Comparison of ENCODE assay signal across 7 mouse cellular contexts in genomic region chr5:138755453-138756301, GRCm38 (mm10). TPM values are rescaled to one million over a fixed set of nuclear protein-coding genes. Genes with fewer than 3 reads are reported as not detected.
DNase-seq lines count a peak whose midpoint lies in the region; ATAC-seq and TF ChIP-seq lines count a peak whose summit lies in the region.

No protein-coding gene starts in this region.

- peak overlapping the region; percentile 69 for H3K9ac ChIP-seq in ES-E14 (ENCODE audit: insufficient read depth, low read depth, low read length, poor library complexity, severe bottlenecking)
- H3K9ac ChIP-seq in forebrain, embryonic 14.5 days (ENCODE audit: low read length), result peak overlapping the region; percentile 92
- peak overlapping the region; percentile 80 for H3K9ac ChIP-seq in midbrain, embryonic 11.5 days (ENCODE audit: low read length)
- H3K9ac ChIP-seq in stomach, postnatal 0 days (ENCODE audit: low read length), result peak overlapping the region; percentile 76

- TF ChIP-seq CTCF in left cerebral cortex, adult 2 months (IDR thresholded peaks at IDR 0.05), result no peak
- TF ChIP-seq CTCF in stomach, postnatal 0 days (IDR thresholded peaks at IDR 0.05; ENCODE audit: low read depth), result no peak

- H3K36me3 ChIP-seq in ES-E14 (ENCODE audit: control insufficient read depth, insufficient read depth, low read length, poor library complexity, severe bottlenecking), result no peaks in the 10 kb centered on the region
- H3K36me3 ChIP-seq in forebrain, embryonic 14.5 days (ENCODE audit: control insufficient read depth, insufficient read depth, low read length), result peaks cover 26% of the 10 kb centered on the region
- H3K36me3 ChIP-seq in midbrain, embryonic 11.5 days (ENCODE audit: control insufficient read depth, insufficient read depth, low read length), result no peaks in the 10 kb centered on the region
- peaks cover 4% of the 10 kb centered on the region for H3K36me3 ChIP-seq in stomach, postnatal 0 days (ENCODE audit: control insufficient read depth, insufficient read depth, low read length)

- peak overlapping the region; percentile 92 for H3K4me2 ChIP-seq in forebrain, embryonic 14.5 days (ENCODE audit: low read length)
- peak overlapping the region; percentile 98 for H3K4me2 ChIP-seq in midbrain, embryonic 11.5 days
- H3K4me2 ChIP-seq in stomach, postnatal 0 days (replicated peaks; ENCODE audit: low read depth), result peak overlapping the region; percentile 96

- no peak overlapping the region for H3K27ac ChIP-seq in ES-E14 (ENCODE audit: insufficient read depth, low read depth, low read length, poor library complexity, severe bottlenecking)
- peak overlapping the region; percentile 97 for H3K27ac ChIP-seq in forebrain, embryonic 14.5 days (ENCODE audit: low read depth, low read length)
- peak overlapping the region; percentile 64 for H3K27ac ChIP-seq in left cerebral cortex, adult 2 months
- H3K27ac ChIP-seq in midbrain, embryonic 11.5 days (ENCODE audit: low read depth, low read length), result peak overlapping the region; percentile 54
- H3K27ac ChIP-seq in stomach, postnatal 0 days (replicated peaks), result no peak overlapping the region

- peaks cover 2 to 13% of the 10 kb centered on the region in 2 experiments; a peak in 2 of 4 replicates for H3K4me1 ChIP-seq in ES-E14 (ENCODE audit: control insufficient read depth in 2 of 2, insufficient read depth in 2 of 2, low read length in 2 of 2, poor library complexity in 1 of 2)
- peaks cover 27% of the 10 kb centered on the region for H3K4me1 ChIP-seq in forebrain, embryonic 14.5 days (ENCODE audit: control insufficient read depth, insufficient read depth, low read length)
- H3K4me1 ChIP-seq in midbrain, embryonic 11.5 days (ENCODE audit: control insufficient read depth, insufficient read depth, low read length), result peaks cover 9% of the 10 kb centered on the region
- H3K4me1 ChIP-seq in stomach, postnatal 0 days (replicated peaks; ENCODE audit: control insufficient read depth, insufficient read depth), result peaks cover 11% of the 10 kb centered on the region; the same call in 1 of the 2 replicates

- in situ Hi-C loops in ES-E14 (cut with MboI; ENCODE audit: low sequenced_read_pairs in 2 of 2, unreplicated experiment in 2 of 2), result no loop called here

- no peak for TF ChIP-seq EP300 in stomach, postnatal 0 days (optimal IDR thresholded peaks at IDR 0.05)

- no peaks in the 10 kb centered on the region for H3K27me3 ChIP-seq in forebrain, embryonic 14.5 days (replicated peaks; ENCODE audit: control insufficient read depth, insufficient read depth, low read length)
- peaks cover 27% of the 10 kb centered on the region for H3K27me3 ChIP-seq in midbrain, embryonic 11.5 days (ENCODE audit: control insufficient read depth, insufficient read depth, low read length)
- no peaks in the 10 kb centered on the region; the same call in 1 of the 2 replicates for H3K27me3 ChIP-seq in stomach, postnatal 0 days (ENCODE audit: control insufficient read depth, insufficient read depth, low read length)

- DNase-seq in ES-E14 (ENCODE audit: low read depth, low spot score), result no peak
- peak; percentile 68 for DNase-seq in adrenal gland, postnatal 10 days
- DNase-seq in forebrain, embryonic 14.5 days (ENCODE audit: low spot score), result peak; percentile 31
- DNase-seq in heart, postnatal 4 days, result peak; percentile 43
- DNase-seq in left cerebral cortex, adult 2 months (ENCODE audit: extremely low spot score in 1 of 2, low spot score in 2 of 2), result peak; percentile 36 to 43
- DNase-seq in midbrain, embryonic 11.5 days (ENCODE audit: low spot score, missing footprints), result peak; percentile 95
- DNase-seq in stomach, postnatal 0 days (ENCODE audit: low spot score), result peak; percentile 55

- no peaks in the 10 kb centered on the region for H3K9me3 ChIP-seq in ES-E14 (ENCODE audit: control insufficient read depth, insufficient read depth, low read depth, low read length)
- no peaks in the 10 kb centered on the region for H3K9me3 ChIP-seq in forebrain, embryonic 14.5 days (replicated peaks; ENCODE audit: control insufficient read depth, low read length)
- no peaks in the 10 kb centered on the region for H3K9me3 ChIP-seq in midbrain, embryonic 11.5 days (ENCODE audit: control insufficient read depth, low read length)
- no peaks in the 10 kb centered on the region for H3K9me3 ChIP-seq in stomach, postnatal 0 days (ENCODE audit: control insufficient read depth, low read length)

- WGBS in forebrain, embryonic 14.5 days, result under 1% methylated on average over 57 of the region's 61 CpGs
- under 1% methylated on average over 61 of the region's 61 CpGs for WGBS in midbrain, embryonic 11.5 days
- whole genome bisulfite sequencing in stomach, postnatal 0 days, result 2% methylated on average over 59 of the region's 61 CpGs

- intact Hi-C loops in left cerebral cortex, adult 2 months (cut with DNase I), result no loop called here

- H3K4me3 ChIP-seq in ES-E14 (ENCODE audit: insufficient read depth in 1 of 2, low read depth in 1 of 2, low read length in 2 of 2, poor library complexity in 1 of 2, severe bottlenecking in 1 of 2), result peak overlapping the region; percentile 68 to 75
- peak overlapping the region; percentile 77 for H3K4me3 ChIP-seq in forebrain, embryonic 14.5 days (ENCODE audit: low read depth, low read length)
- peak overlapping the region; percentile 86 for H3K4me3 ChIP-seq in left cerebral cortex, adult 2 months
- peak overlapping the region; percentile 56 for H3K4me3 ChIP-seq in midbrain, embryonic 11.5 days (ENCODE audit: low read depth, low read length)
- H3K4me3 ChIP-seq in stomach, postnatal 0 days (ENCODE audit: low read depth, low read length), result peak overlapping the region; percentile 66

- ATAC-seq in forebrain, embryonic 14.5 days, result peak; percentile 10; the same call in 1 of the 2 replicates
- peak; percentile 11; the same call in 1 of the 2 replicates for ATAC-seq in midbrain, embryonic 11.5 days (ENCODE audit: low FRiP score)
- ATAC-seq in stomach, postnatal 0 days (ENCODE audit: low FRiP score, low TSS enrichment), result no peak

TF ChIP-seq in ES-E14, 5 proteins besides CTCF, POLR2A, EP300 and RAD21:
- TF ChIP-seq HCFC1 (IDR thresholded peaks at IDR 0.05; ENCODE audit: borderline replicate concordance, insufficient read depth, low read length), result no peak
- TF ChIP-seq MAFK (IDR thresholded peaks at IDR 0.05; ENCODE audit: insufficient read depth, low read depth, low read length), result no peak
- TF ChIP-seq ZNF384 (IDR thresholded peaks at IDR 0.05; ENCODE audit: low read depth, low read length), result no peak
- no peak for TF ChIP-seq ZC3H11A (IDR thresholded peaks at IDR 0.05; ENCODE audit: borderline replicate concordance, low read depth, low read length)
- TF ChIP-seq CHD2 (IDR thresholded peaks at IDR 0.05; ENCODE audit: low read depth, low read length), result no peak

RNA-seq across cellular contexts. Expression of gene Fam20c, which starts 1.4 kb away (rescaled TPM):
- total RNA-seq in ES-E14 (2012; rRNA removed), result 8.0 and 14.7 TPM in 2 replicates
- 10 to 100 TPM; 17.1 to 19.7 TPM for total RNA-seq in adrenal gland, postnatal 10 days (2021)
- 35.7 and 46.9 TPM in 2 replicates for polyA plus RNA-seq in forebrain, embryonic 14.5 days (2014; fragmentation: Nextera tagmentation; extraction: Ambion mirVana)
- total RNA-seq in heart, postnatal 4 days (2021), result 10 to 100 TPM; 16.3 to 17.0 TPM
- 10 to 100 TPM; 33.2 to 37.4 TPM for total RNA-seq in left cerebral cortex, adult 2 months (2021)
- polyA plus RNA-seq in midbrain, embryonic 11.5 days (2014; fragmentation: Nextera tagmentation; extraction: Ambion mirVana), result 14.6 and 16.3 TPM in 2 replicates
- polyA plus RNA-seq in stomach, postnatal 0 days (2015; fragmentation: Nextera tagmentation; extraction: Ambion mirVana), result 5.5 and 6.1 TPM in 2 replicates

Comparison
In these comparisons a context has a peak if more than half of its experiments do, and no peak if none do; other contexts are left out.
1. H3K27ac ChIP-seq: peak in forebrain, embryonic 14.5 days (single experiment), left cerebral cortex, adult 2 months (single experiment) and midbrain, embryonic 11.5 days (single experiment); none in ES-E14 (single experiment) and stomach, postnatal 0 days (single experiment).
2. Peak in every context shown above with its lines, with median percentiles within 50 percentile points of each other: H3K4me3 ChIP-seq, H3K9ac ChIP-seq and H3K4me2 ChIP-seq.